Mouse (Mus musculus) heart, postnatal 0 days (tissue): ENCODE results near the gene Rad50. TPM values are rescaled to one million over a fixed set of nuclear protein-coding genes. Genes with fewer than 3 reads are reported as not detected.

Experiments
- ATAC-seq: fragments of 200-750 bp; cut with Nextera tagmentation; 2 replicates; pipeline ENCODE4 v1.8.0; 2017; ENCODE audit warnings: low read depth, moderate number of reproducible peaks, moderate library complexity; ENCODE audit not compliant: insufficient read depth
- DNase-seq: peaks from one replicate; pipeline ENCODE4 v3.0.0-alpha.2; 2016; ENCODE audit warnings: low spot score
- H3K27ac ChIP-seq: fragments of 300-500 bp; sonication (generic); 2 replicates; pipeline ENCODE4 v1.5.1; 2014; ENCODE audit warnings: low read depth, mild to moderate bottlenecking
- H3K27me3 ChIP-seq: fragments of 300-500 bp; sonication (generic); 2 replicates; pipeline ENCODE4 v1.6.1; 2014; ENCODE audit warnings: low read length, mixed read lengths; ENCODE audit not compliant: control insufficient read depth, insufficient read depth
- H3K36me3 ChIP-seq: fragments of 300-500 bp; sonication (generic); replicated peaks from 2 replicates; pipeline ENCODE4 v1.6.1; 2014; ENCODE audit warnings: low read length, mixed read lengths; ENCODE audit not compliant: control insufficient read depth, insufficient read depth
- H3K4me1 ChIP-seq: fragments of 300-500 bp; sonication (generic); 2 replicates; pipeline ENCODE4 v1.6.1; 2014; ENCODE audit warnings: antibody characterized with exemption; ENCODE audit not compliant: control insufficient read depth, insufficient read depth
- H3K4me2 ChIP-seq: fragments of 300-500 bp; sonication (generic); 2 replicates; pipeline ENCODE4 v1.6.1; 2014; ENCODE audit warnings: low read depth, mild to moderate bottlenecking, low read length, moderate library complexity
- H3K4me3 ChIP-seq: fragments of 300-500 bp; sonication (generic); 2 replicates; pipeline ENCODE4 v1.5.1; 2014; ENCODE audit warnings: low read depth, low read length
- H3K9ac ChIP-seq: fragments of 300-500 bp; sonication (generic); replicated peaks from 2 replicates; pipeline ENCODE4 v1.6.1; 2014; ENCODE audit warnings: low read depth, low read length, mixed read lengths
- H3K9me3 ChIP-seq: fragments of 300-500 bp; sonication (generic); replicated peaks from 2 replicates; pipeline ENCODE4 v1.6.1; 2016; ENCODE audit warnings: low read length; ENCODE audit not compliant: control insufficient read depth
- CTCF ChIP-seq: IDR thresholded peaks from 2 replicates; pipeline ENCODE4 v1.5.1; 2016; ENCODE audit warnings: antibody characterized with exemption, control low read depth, low read depth
- EP300 ChIP-seq: IDR thresholded peaks from 2 replicates; pipeline ENCODE4 v1.6.1; 2016; ENCODE audit warnings: antibody characterized with exemption, low read depth
- WGBS: fragments of 180-500 bp; shearing (Covaris S2); extraction: QIAGEN DNeasy Blood & Tissue Kit; methylation state at CpG from one replicate; pipeline ENCODE4 v1.1.7; 2014; 5-methylcytosine and 5-hydroxymethylcytosine counted together
- polyA plus RNA-seq: library from polyadenylated mRNA; unstranded; fragments of >200 nt; fragmentation: Nextera tagmentation; extraction: Ambion mirVana; gene quantifications from 2 replicates; pipeline ENCODE4 v1.2.1, GENCODE M21; 2015
- total RNA-seq: library from RNA; depleted of rRNA; stranded (reverse); fragments of >200 nt; gene quantifications from 2 replicates; pipeline ENCODE4 v1.2.3, GENCODE M21; 2014; ENCODE audit warnings: low replicate concordance

Rad50 gene
- total and polyA plus RNA-seq, 2 experiments from 2014 or later, result 5.9 to 14.9 TPM

GRCm38 (mm10) chr11:53698521-53698920 is 8.6 kb downstream of the Rad50 start:
- TF ChIP-seq EP300, result no peak
- no peak for TF ChIP-seq CTCF
- Histone ChIP-seq H3K4me2 (no peak overlapping the region), H3K9ac (no peak overlapping the region), H3K36me3 (peaks cover 63% of the 10 kb centered on the region), H3K4me3 (no peak overlapping the region), H3K27me3 (no peaks in the 10 kb centered on the region), H3K27ac (no peak overlapping the region), H3K4me1 (no peaks in the 10 kb centered on the region), H3K9me3 (no peaks in the 10 kb centered on the region)
- 88% methylated on average over 2 of the region's 2 CpGs for WGBS
- no peak for DNase-seq
- no peak for ATAC-seq

- Histone ChIP-seq H3K27ac (no peak overlapping the region), H3K27me3 (no peaks in the 10 kb centered on the region), H3K4me1 (no peaks in the 10 kb centered on the region), H3K4me3 (no peak overlapping the region), H3K9ac (no peak overlapping the region), H3K36me3 (peaks cover 46% of the 10 kb centered on the region), H3K4me2 (no peak overlapping the region), H3K9me3 (no peaks in the 10 kb centered on the region)
- TF ChIP-seq EP300 (no peak), CTCF (no peak)
- no peak for ATAC-seq
- peak; percentile 8 for DNase-seq
- 46% methylated on average over 10 of the region's 10 CpGs for WGBS
Observed at GRCm38 (mm10) chr11:53691979-53692378, 15.1 kb downstream of the Rad50 start.

GRCm38 (mm10) chr11:53682994-53683530 is 24.1 kb downstream of the Rad50 start:
- TF ChIP-seq EP300, result no peak
- no peak for TF ChIP-seq CTCF
- Histone ChIP-seq H3K4me2 (peak overlapping the region; percentile 24; the same call in 1 of the 2 replicates), H3K9ac (no peak overlapping the region), H3K36me3 (peaks cover 23% of the 10 kb centered on the region), H3K4me1 (peaks cover 5% of the 10 kb centered on the region), H3K27ac (peak overlapping the region; percentile 73), H3K9me3 (no peaks in the 10 kb centered on the region), H3K4me3 (no peak overlapping the region), H3K27me3 (no peaks in the 10 kb centered on the region)
- DNase-seq, result peak; percentile 70
- peak; percentile 75 for ATAC-seq
- WGBS, result 30% methylated on average over 9 of the region's 9 CpGs

GRCm38 (mm10) chr11:53682170-53682569 is 24.9 kb downstream of the Rad50 start:
- Histone ChIP-seq H3K9ac (no peak overlapping the region), H3K4me3 (no peak overlapping the region), H3K27me3 (no peaks in the 10 kb centered on the region), H3K36me3 (peaks cover 17% of the 10 kb centered on the region), H3K27ac (peak overlapping the region; percentile 73), H3K4me2 (no peak overlapping the region), H3K4me1 (peaks cover 5% of the 10 kb centered on the region), H3K9me3 (no peaks in the 10 kb centered on the region)
- DNase-seq (peak; percentile 78), ATAC-seq (peak; percentile 89)
- TF ChIP-seq CTCF (no peak), EP300 (no peak)
- 21% methylated on average over 2 of the region's 2 CpGs for WGBS

GRCm38 (mm10) chr11:53681686-53682085 is 25.4 kb downstream of the Rad50 start:
- H3K9ac ChIP-seq, result no peak overlapping the region
- no peaks in the 10 kb centered on the region for H3K9me3 ChIP-seq
- H3K27ac ChIP-seq, result 0 out of 2 replicates have a peak overlapping the region, but pooled peaks have one; percentile 73
- ATAC-seq (no peak), DNase-seq (no peak)
- 91% methylated on average over 2 of the region's 2 CpGs for WGBS
- H3K4me3 ChIP-seq, result no peak overlapping the region
- H3K4me1 ChIP-seq, result peaks cover 5% of the 10 kb centered on the region
- TF ChIP-seq EP300 (no peak), CTCF (peak; percentile 22)
- no peaks in the 10 kb centered on the region for H3K27me3 ChIP-seq
- H3K36me3 ChIP-seq, result peaks cover 17% of the 10 kb centered on the region
- no peak overlapping the region for H3K4me2 ChIP-seq

GRCm38 (mm10) chr11:53680141-53680540 is 27.0 kb downstream of the Rad50 start:
- Histone ChIP-seq H3K36me3 (peaks cover 22% of the 10 kb centered on the region), H3K4me2 (no peak overlapping the region), H3K9me3 (no peaks in the 10 kb centered on the region), H3K9ac (no peak overlapping the region), H3K4me1 (peaks cover 5% of the 10 kb centered on the region), H3K4me3 (no peak overlapping the region), H3K27me3 (no peaks in the 10 kb centered on the region), H3K27ac (no peak overlapping the region)
- DNase-seq (no peak), ATAC-seq (no peak)
- TF ChIP-seq EP300 (no peak), CTCF (no peak)
- WGBS, result 63% methylated on average over 4 of the region's 4 CpGs
